Mouse (Mus musculus) urinary bladder, postnatal 10 days (tissue): ENCODE measurements around the gene Ovch2.
"Not testable (repeated sequence)": the region's sequence is repeated elsewhere in the genome, so short reads cannot be mapped to it uniquely, and the experiment has no call there.

ENCODE experiments used
- DNase-seq: peaks from one replicate; pipeline ENCODE4 v3.0.0; 2022; ENCODE audit warnings: low spot score

Ovch2 gene

GRCm38 (mm10) chr7:107801108-107801507 lies at the start of gene Ovch2:
Gene Ovch2, minus strand, starts transcription at chr7:107801208.
- DNase-seq, result no peak

GRCm38 (mm10) chr7:107847390-107847789 lies 46.4 kb upstream of the Ovch2 start, which contains the start of gene Olfr470:
Gene Olfr470, minus strand, starts transcription at chr7:107847490.
- DNase-seq, result not testable (repeated sequence)

- no peak for DNase-seq
Measured at GRCm38 (mm10) chr7:107841719-107842118, 40.7 kb upstream of the Ovch2 start.

GRCm38 (mm10) chr7:107825441-107825840 lies 24.4 kb upstream of the Ovch2 start, which contains the start of gene Olfr469:
Gene Olfr469, minus strand, starts transcription at chr7:107825541.
- not testable (repeated sequence) for DNase-seq

- DNase-seq, result not testable (repeated sequence)
Measured at GRCm38 (mm10) chr7:107823867-107824266, 22.9 kb upstream of the Ovch2 start.

- no peak for DNase-seq
Measured at GRCm38 (mm10) chr7:107819442-107819841, 18.4 kb upstream of the Ovch2 start.

GRCm38 (mm10) chr7:107811963-107812362 lies 11.0 kb upstream of the Ovch2 start, which contains the start of gene Olfr467:
Gene Olfr467, plus strand, starts transcription at chr7:107812263.
- no peak for DNase-seq

- DNase-seq, result no peak
Measured at GRCm38 (mm10) chr7:107802138-107802537, 1.1 kb upstream of the Ovch2 start.

GRCm38 (mm10) chr7:107796500-107796899 lies 4.5 kb downstream of the Ovch2 start:
- no peak for DNase-seq

- DNase-seq, result no peak
Measured at GRCm38 (mm10) chr7:107787977-107788620, 12.9 kb downstream of the Ovch2 start.

GRCm38 (mm10) chr7:107779611-107780010 lies 21.4 kb downstream of the Ovch2 start:
- DNase-seq, result no peak

- no peak for DNase-seq
Measured at GRCm38 (mm10) chr7:107778216-107778615, 22.8 kb downstream of the Ovch2 start.

- no peak for DNase-seq
Measured at GRCm38 (mm10) chr7:107770812-107771211, 30.2 kb downstream of the Ovch2 start.

- DNase-seq, result no peak
Measured at GRCm38 (mm10) chr7:107757308-107758151, 43.5 kb downstream of the Ovch2 start, which contains the start of gene Cyb5r2. Gene Cyb5r2, minus strand, starts transcription at chr7:107758032.

GRCm38 (mm10) chr7:107756748-107757147 lies 44.3 kb downstream of the Ovch2 start:
- no peak for DNase-seq

GRCm38 (mm10) chr7:107755905-107756304 lies 45.1 kb downstream of the Ovch2 start:
- no peak for DNase-seq

- DNase-seq, result no peak
Measured at GRCm38 (mm10) chr7:107752031-107752520, 48.9 kb downstream of the Ovch2 start.

- DNase-seq, result no peak
Measured at GRCm38 (mm10) chr7:107749721-107750120, 51.3 kb downstream of the Ovch2 start.

GRCm38 (mm10) chr7:107749270-107749669 lies 51.7 kb downstream of the Ovch2 start:
- DNase-seq, result no peak

GRCm38 (mm10) chr7:107747954-107748353 lies 53.1 kb downstream of the Ovch2 start:
- no peak for DNase-seq

- no peak for DNase-seq
Measured at GRCm38 (mm10) chr7:107747476-107747875, 53.5 kb downstream of the Ovch2 start.

- DNase-seq, result no peak
Measured at GRCm38 (mm10) chr7:107746036-107746435, 55.0 kb downstream of the Ovch2 start.

GRCm38 (mm10) chr7:107745111-107745510 lies 55.9 kb downstream of the Ovch2 start:
- DNase-seq, result no peak
